Mouse (Mus musculus): Measurements from ENCODE around the gene Gnao1.

GRCm38 (mm10) chr8:93868486-93869221 is 58.9 kb downstream of the Gnao1 start:
- no peak for TF ChIP-seq CTCF (IDR thresholded peaks at IDR 0.05; ENCODE audit: low read depth, low read length)
- TF ChIP-seq POLR2A (IDR thresholded peaks at IDR 0.05; ENCODE audit: extremely low read depth, insufficient read depth, low read length) = no peak

Data from liver, adult 2 months (tissue).